Mouse (Mus musculus): Measurements from ENCODE around the gene Cyp2j6. TPM values are rescaled to one million over a fixed set of nuclear protein-coding genes. Genes with fewer than 3 reads are reported as not detected.

Gene Cyp2j6
- polyA plus RNA-seq (2012): not detected in 2 replicates

DNA sequence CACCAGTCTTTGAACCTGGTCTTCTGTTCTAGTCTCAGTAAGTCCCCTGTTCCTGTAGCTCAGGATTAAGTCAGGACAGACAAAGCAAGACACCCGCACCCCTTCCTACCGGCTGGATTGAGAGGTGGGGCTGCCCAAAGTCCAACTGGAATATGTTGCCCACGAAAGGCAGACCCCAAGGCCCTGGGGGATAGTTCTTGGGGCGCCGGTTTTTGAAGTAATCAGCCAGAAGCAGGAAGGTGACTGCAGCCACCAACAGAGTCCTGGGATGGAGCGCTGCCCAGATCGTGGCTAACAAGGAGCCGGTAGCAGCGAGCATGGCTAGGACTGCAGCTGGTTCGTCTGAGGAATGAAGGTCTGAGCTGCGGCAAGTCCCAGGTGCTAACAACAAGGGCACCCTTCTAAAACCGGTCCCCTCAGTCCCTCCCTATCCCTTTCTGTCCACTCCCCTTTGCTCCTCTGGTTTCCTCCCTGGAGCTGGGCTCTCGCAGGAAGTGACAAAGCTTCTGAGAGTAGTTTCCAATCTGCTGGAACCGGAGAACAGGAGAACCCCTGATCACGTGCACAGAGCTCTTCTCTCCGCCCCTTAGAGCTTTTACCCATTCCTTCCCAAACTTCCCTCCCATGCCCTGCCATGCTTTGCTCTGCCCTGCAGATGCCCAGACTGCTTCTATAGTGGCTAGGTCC, at the start of gene Cyp2j6:
Gene Cyp2j6, minus strand, starts transcription at position 529 of the 687 bp plus-strand sequence.
- no peak for TF ChIP-seq GATA1 (IDR thresholded peaks at IDR 0.05; ENCODE audit: low read length)

DNA sequence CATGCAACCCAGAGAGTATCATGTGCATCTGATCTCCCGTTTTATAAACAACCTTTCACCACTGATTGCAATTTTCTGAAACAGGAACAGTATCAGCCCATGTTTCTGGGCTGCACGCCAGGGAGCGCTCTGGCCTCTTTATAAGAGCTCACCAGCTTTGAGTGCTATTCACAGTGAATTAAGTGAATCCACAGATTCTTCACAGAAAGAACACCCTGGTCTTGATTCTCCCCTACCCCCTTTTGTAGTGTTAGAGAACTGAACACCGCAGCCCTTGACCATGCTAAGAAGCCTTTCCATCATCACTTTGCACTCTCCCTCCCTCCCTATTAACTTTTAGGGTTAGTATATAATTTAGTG, 38.3 kb upstream of the Cyp2j6 start:
- TF ChIP-seq GATA1 (IDR thresholded peaks at IDR 0.05; ENCODE audit: low read length): no peak

- no peak for TF ChIP-seq GATA1 (IDR thresholded peaks at IDR 0.05; ENCODE audit: low read length)
Observed at GRCm38 (mm10) chr4:96590911-96591790, 37.7 kb upstream of the Cyp2j6 start, which contains the start of gene Cyp2j9. TSS of gene Cyp2j9 (minus strand) at chr4:96591578.

DNA sequence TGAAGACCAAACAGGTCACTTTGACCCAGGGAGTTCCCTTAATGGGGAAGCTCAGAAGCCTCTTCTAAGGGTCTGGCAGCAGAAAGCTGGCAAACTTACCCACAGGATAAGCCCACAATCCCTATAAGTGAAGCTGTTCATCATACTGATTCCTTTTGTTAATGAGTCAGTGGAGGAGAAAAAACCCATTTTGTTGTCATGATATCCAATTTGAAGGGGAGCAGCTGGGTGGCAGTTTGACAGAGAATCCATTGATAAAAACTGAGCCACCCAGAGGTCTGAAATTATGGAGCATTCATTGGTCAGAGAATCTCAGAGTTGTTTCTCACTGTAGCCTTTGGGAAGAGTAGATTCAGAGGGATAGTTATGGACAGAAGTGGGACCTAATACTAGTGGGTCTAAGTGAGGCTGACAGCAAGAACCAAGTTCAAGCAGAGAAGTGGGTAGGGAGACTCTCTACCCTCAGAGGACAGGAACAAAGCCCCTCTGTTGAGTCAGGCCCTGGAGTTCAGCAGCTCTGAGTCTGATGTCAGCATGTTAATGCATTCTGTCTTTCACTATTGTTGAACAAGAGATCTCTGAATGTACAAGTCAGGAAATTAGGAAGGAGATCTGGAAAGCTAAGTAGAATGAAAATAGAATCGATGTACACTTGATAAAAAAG, 28.1 kb upstream of the Cyp2j6 start:
- no peak for TF ChIP-seq GATA1 (IDR thresholded peaks at IDR 0.05; ENCODE audit: low read length)

DNA sequence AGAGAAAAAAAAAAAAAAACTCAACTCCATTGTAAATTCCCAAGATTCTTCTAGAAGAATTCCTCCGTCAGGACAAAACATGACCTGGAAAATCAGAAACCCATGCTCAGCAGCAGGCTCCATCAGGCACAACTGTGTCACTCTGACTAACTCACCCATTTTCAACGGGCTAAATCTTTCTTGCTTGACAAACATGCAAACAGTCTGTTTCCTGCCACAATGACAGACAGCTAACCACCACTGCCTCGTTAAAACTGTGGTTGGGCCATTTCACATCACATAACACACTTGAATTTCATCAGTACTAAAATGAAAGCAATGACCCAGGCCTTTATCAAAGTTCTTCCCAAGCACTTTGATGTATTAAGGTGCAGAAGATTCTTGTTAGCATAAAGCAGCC, 16.0 kb upstream of the Cyp2j6 start:
- TF ChIP-seq GATA1 (IDR thresholded peaks at IDR 0.05; ENCODE audit: low read length): no peak

GRCm38 (mm10) chr4:96567988-96568387, 14.5 kb upstream of the Cyp2j6 start:
- no peak for TF ChIP-seq GATA1 (IDR thresholded peaks at IDR 0.05; ENCODE audit: low read length)

GRCm38 (mm10) chr4:96565808-96566207, 12.3 kb upstream of the Cyp2j6 start:
- no peak for TF ChIP-seq GATA1 (IDR thresholded peaks at IDR 0.05; ENCODE audit: low read length)

GRCm38 (mm10) chr4:96560464-96560863, 7.0 kb upstream of the Cyp2j6 start:
- TF ChIP-seq GATA1 (IDR thresholded peaks at IDR 0.05; ENCODE audit: low read length): no peak

DNA sequence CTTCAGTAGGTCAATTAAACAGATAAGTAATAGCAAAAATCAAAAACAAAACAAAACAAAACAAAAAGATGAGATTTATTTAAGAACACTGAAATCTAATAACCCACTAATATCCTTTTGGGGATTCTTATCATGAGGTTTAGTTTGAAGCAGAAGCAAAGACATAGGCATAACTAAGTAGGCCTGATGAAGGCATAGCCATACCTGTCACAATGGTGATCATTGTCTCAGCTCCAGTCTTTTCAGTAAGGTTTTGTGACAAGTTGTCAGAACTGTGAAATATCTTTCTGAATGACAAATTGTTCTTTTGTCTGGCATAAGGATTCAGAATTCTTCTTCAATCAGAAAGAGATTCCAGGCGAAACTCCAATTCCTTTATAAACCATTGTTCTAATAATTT, 6.3 kb upstream of the Cyp2j6 start:
- no peak for TF ChIP-seq GATA1 (IDR thresholded peaks at IDR 0.05; ENCODE audit: low read length)

DNA sequence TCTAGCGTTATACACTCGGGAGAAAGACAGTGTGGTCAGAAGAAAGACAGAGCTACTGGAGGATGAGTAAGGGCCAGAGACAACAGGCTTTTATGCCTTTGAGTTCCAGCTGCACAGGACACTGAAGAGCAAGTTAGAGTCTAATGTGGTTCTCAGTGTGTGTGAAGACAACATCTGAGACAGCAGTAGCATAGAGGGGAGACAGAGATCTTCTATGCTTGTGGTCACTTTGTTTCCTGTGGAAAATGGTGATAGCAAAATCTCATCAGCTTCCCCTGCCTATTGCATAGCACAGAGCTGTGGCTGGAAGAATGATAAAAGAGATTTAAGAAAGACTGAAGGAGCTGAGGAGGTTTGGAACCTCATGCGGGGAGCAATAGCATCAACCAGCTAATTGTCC, 1.8 kb downstream of the Cyp2j6 start:
- TF ChIP-seq GATA1 (IDR thresholded peaks at IDR 0.05; ENCODE audit: low read length): no peak

- no peak for TF ChIP-seq GATA1 (IDR thresholded peaks at IDR 0.05; ENCODE audit: low read length)
Observed at GRCm38 (mm10) chr4:96545976-96546375, 7.5 kb downstream of the Cyp2j6 start.

DNA sequence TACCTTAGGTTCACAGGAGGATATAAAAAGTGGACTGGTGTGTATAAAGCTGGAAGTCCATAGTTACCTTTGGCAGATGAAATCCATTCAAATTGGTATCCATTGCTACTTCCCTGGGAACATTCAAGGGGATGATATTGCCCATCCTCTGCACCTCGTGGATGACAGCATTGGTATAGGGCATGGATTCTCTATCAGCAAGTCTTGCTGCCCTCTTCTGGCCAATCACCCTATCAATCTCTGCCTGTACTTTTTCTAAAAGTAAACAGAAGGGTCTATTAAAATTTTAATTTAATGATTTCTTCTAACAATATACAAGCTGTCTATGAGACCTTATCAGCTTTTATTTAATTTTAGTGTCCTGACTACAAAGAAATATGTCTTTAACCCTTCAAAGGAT, 27.7 kb downstream of the Cyp2j6 start:
- TF ChIP-seq GATA1 (IDR thresholded peaks at IDR 0.05; ENCODE audit: low read length): no peak

- TF ChIP-seq GATA1 (IDR thresholded peaks at IDR 0.05; ENCODE audit: low read length): no peak
Observed at GRCm38 (mm10) chr4:96522256-96522655, 31.2 kb downstream of the Cyp2j6 start.

DNA sequence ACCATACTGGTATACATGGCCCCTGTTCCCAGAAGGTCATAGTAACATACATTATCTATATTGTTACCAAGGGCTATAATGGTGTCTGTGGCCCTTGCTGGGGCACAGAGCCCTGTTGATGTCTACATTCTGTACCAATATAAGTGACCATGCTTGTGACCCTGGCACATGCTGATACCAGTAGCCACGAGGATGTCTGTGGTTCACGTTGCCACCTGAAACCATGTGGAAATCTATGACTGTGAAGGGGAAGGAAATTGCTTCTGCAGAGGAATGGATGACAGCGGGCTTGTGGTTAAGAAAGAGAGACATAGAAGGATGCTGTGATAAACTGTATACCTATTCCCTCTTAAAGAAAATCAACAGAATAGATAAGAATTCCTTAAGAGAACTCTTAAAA, 43.4 kb downstream of the Cyp2j6 start:
- TF ChIP-seq GATA1 (IDR thresholded peaks at IDR 0.05; ENCODE audit: low read length): no peak

DNA sequence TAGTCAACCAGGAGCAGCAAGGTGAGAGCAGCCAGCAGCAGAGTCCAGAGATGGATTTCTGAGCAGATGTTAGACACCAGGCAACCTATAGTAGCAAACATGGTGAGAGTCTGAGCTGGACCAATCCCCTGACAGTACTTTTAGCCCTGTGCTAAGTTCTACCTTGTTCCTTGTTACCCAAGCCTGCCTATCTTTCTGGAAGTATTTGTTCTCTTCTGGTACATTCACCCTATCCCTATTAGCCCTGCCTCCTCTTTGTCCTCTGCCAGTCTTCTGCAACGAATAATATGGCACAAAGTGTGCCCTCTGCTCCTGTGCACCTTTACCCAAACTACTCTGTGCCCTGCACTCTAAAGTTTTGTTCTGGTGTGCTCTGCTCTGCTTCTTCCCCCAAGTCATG, 46.2 kb downstream of the Cyp2j6 start, which contains the start of gene Cyp2j8:
Gene Cyp2j8, minus strand, starts transcription at position 101 of the 400 bp plus-strand sequence.
- no peak for TF ChIP-seq GATA1 (IDR thresholded peaks at IDR 0.05; ENCODE audit: low read length)

Other genes starting within 250 kb of the Cyp2j6 start
- gene Cyp2j11, start 205.0 kb downstream of the Cyp2j6 start, polyA plus RNA-seq (2012): not detected in 2 replicates
- not detected in 2 replicates for gene Cyp2j8, start 46.3 kb downstream of the Cyp2j6 start, polyA plus RNA-seq (2012)
- not detected in 2 replicates for gene Cyp2j9, start 37.9 kb upstream of the Cyp2j6 start, polyA plus RNA-seq (2012)
- gene Cyp2j5, start 110.5 kb upstream of the Cyp2j6 start, polyA plus RNA-seq (2012): not detected in 2 replicates
- not detected in 2 replicates for gene Gm12695, start 231.5 kb upstream of the Cyp2j6 start, polyA plus RNA-seq (2012)